Mouse (Mus musculus): Measurements from ENCODE around the gene Map1b. TPM values are rescaled to one million over a fixed set of nuclear protein-coding genes. Genes with fewer than 3 reads are reported as not detected.

Map1b gene
- polyA plus RNA-seq, 1 experiment from 2014 or later, result 1,306 TPM

GRCm38 (mm10) chr13:99411761-99412160, 104.6 kb downstream of the Map1b start:
- H3K9ac ChIP-seq, result no peak overlapping the region
- no peak overlapping the region for H3K4me2 ChIP-seq
- H3K36me3 ChIP-seq (replicated peaks), result peaks cover 47% of the 10 kb centered on the region
- H3K4me1 ChIP-seq, result peaks cover 38% of the 10 kb centered on the region
- no peaks in the 10 kb centered on the region for H3K27me3 ChIP-seq
- ATAC-seq (ENCODE audit: low FRiP score), result no peak
- peak overlapping the region; percentile 66; the same call in 1 of the 2 replicates for H3K27ac ChIP-seq
- no peaks in the 10 kb centered on the region for H3K9me3 ChIP-seq
- 91% methylated on average over 3 of the region's 3 CpGs for WGBS
- no peak overlapping the region for H3K4me3 ChIP-seq (replicated peaks)

GRCm38 (mm10) chr13:99410611-99411515, 105.5 kb downstream of the Map1b start:
- Histone ChIP-seq H3K36me3 (replicated peaks) (peaks cover 51% of the 10 kb centered on the region), H3K27ac (no peak overlapping the region), H3K4me2 (no peak overlapping the region), H3K9ac (no peak overlapping the region), H3K27me3 (no peaks in the 10 kb centered on the region), H3K4me1 (peaks cover 38% of the 10 kb centered on the region), H3K4me3 (replicated peaks) (no peak overlapping the region), H3K9me3 (no peaks in the 10 kb centered on the region)
- WGBS, result 93% methylated on average over 14 of the region's 14 CpGs
- ATAC-seq (ENCODE audit: low FRiP score), result no peak

GRCm38 (mm10) chr13:99409216-99409615, 107.1 kb downstream of the Map1b start:
- Histone ChIP-seq H3K4me3 (replicated peaks) (no peak overlapping the region), H3K36me3 (replicated peaks) (peaks cover 50% of the 10 kb centered on the region), H3K9me3 (no peaks in the 10 kb centered on the region), H3K27ac (0 out of 2 replicates have a peak overlapping the region, but pooled peaks have one; percentile 31), H3K27me3 (no peaks in the 10 kb centered on the region), H3K4me2 (no peak overlapping the region), H3K9ac (no peak overlapping the region; the same call in 1 of the 2 replicates), H3K4me1 (peaks cover 30% of the 10 kb centered on the region)
- 44% methylated on average over 2 of the region's 2 CpGs for WGBS
- no peak for ATAC-seq (ENCODE audit: low FRiP score)

- no peak overlapping the region for H3K4me3 ChIP-seq (replicated peaks)
- 0 out of 2 replicates have a peak, but pooled peaks cover 3% of the 10 kb centered on the region for H3K36me3 ChIP-seq (replicated peaks)
- no peak overlapping the region for H3K27ac ChIP-seq
- H3K9ac ChIP-seq, result no peak overlapping the region
- ATAC-seq (ENCODE audit: low FRiP score), result no peak
- no peaks in the 10 kb centered on the region for H3K27me3 ChIP-seq
- 82% methylated on average over 4 of the region's 4 CpGs for WGBS
- peaks cover 38% of the 10 kb centered on the region for H3K4me1 ChIP-seq
- no peaks in the 10 kb centered on the region for H3K9me3 ChIP-seq
- H3K4me2 ChIP-seq, result no peak overlapping the region
Measured at GRCm38 (mm10) chr13:99399373-99399772, 117.0 kb downstream of the Map1b start.

- no peaks in the 10 kb centered on the region for H3K9me3 ChIP-seq
- peak overlapping the region; percentile 37; the same call in 1 of the 2 replicates for H3K27ac ChIP-seq
- ATAC-seq (ENCODE audit: low FRiP score), result no peak
- 84% methylated on average over 12 of the region's 12 CpGs for WGBS
- H3K36me3 ChIP-seq (replicated peaks), result 0 out of 2 replicates have a peak, but pooled peaks cover 3% of the 10 kb centered on the region
- H3K9ac ChIP-seq, result no peak overlapping the region; the same call in 1 of the 2 replicates
- H3K4me3 ChIP-seq (replicated peaks), result no peak overlapping the region
- H3K27me3 ChIP-seq, result no peaks in the 10 kb centered on the region
- peaks cover 38% of the 10 kb centered on the region for H3K4me1 ChIP-seq
- H3K4me2 ChIP-seq, result no peak overlapping the region
Measured at GRCm38 (mm10) chr13:99398149-99398701, 118.1 kb downstream of the Map1b start.

GRCm38 (mm10) chr13:99397228-99397627, 119.1 kb downstream of the Map1b start:
- peak overlapping the region; percentile 37 for H3K27ac ChIP-seq
- no peaks in the 10 kb centered on the region for H3K9me3 ChIP-seq
- 0 out of 2 replicates have a peak, but pooled peaks cover 3% of the 10 kb centered on the region for H3K36me3 ChIP-seq (replicated peaks)
- 38% methylated on average over 7 of the region's 7 CpGs for WGBS
- H3K9ac ChIP-seq, result no peak overlapping the region
- H3K27me3 ChIP-seq, result no peaks in the 10 kb centered on the region
- peaks cover 38% of the 10 kb centered on the region for H3K4me1 ChIP-seq
- no peak overlapping the region for H3K4me3 ChIP-seq (replicated peaks)
- peak; percentile 91 for ATAC-seq (ENCODE audit: low FRiP score)
- H3K4me2 ChIP-seq, result 0 out of 2 replicates have a peak overlapping the region, but pooled peaks have one; percentile 0

GRCm38 (mm10) chr13:99395531-99395930, 120.8 kb downstream of the Map1b start:
- Histone ChIP-seq H3K9ac (no peak overlapping the region), H3K4me1 (peaks cover 39% of the 10 kb centered on the region), H3K36me3 (replicated peaks) (0 out of 2 replicates have a peak, but pooled peaks cover 3% of the 10 kb centered on the region), H3K4me3 (replicated peaks) (no peak overlapping the region), H3K27ac (peak overlapping the region; percentile 53), H3K4me2 (peak overlapping the region; percentile 8; the same call in 1 of the 2 replicates), H3K27me3 (no peaks in the 10 kb centered on the region), H3K9me3 (no peaks in the 10 kb centered on the region)
- 39% methylated on average over 12 of the region's 12 CpGs for WGBS
- no peak for ATAC-seq (ENCODE audit: low FRiP score)

- no peak overlapping the region for H3K4me2 ChIP-seq
- ATAC-seq (ENCODE audit: low FRiP score), result no peak
- peaks cover 39% of the 10 kb centered on the region for H3K4me1 ChIP-seq
- no peaks in the 10 kb centered on the region for H3K9me3 ChIP-seq
- 52% methylated on average over 3 of the region's 3 CpGs for WGBS
- H3K27me3 ChIP-seq, result no peaks in the 10 kb centered on the region
- no peak overlapping the region for H3K9ac ChIP-seq
- no peak overlapping the region for H3K27ac ChIP-seq
- H3K36me3 ChIP-seq (replicated peaks), result no peaks in the 10 kb centered on the region
- H3K4me3 ChIP-seq (replicated peaks), result no peak overlapping the region
Measured at GRCm38 (mm10) chr13:99394694-99395093, 121.6 kb downstream of the Map1b start.

- 87% methylated on average over 3 of the region's 3 CpGs for WGBS
- Histone ChIP-seq H3K4me1 (peaks cover 36% of the 10 kb centered on the region), H3K27ac (no peak overlapping the region), H3K4me2 (no peak overlapping the region), H3K27me3 (no peaks in the 10 kb centered on the region), H3K9ac (no peak overlapping the region), H3K36me3 (replicated peaks) (no peaks in the 10 kb centered on the region), H3K9me3 (no peaks in the 10 kb centered on the region), H3K4me3 (replicated peaks) (no peak overlapping the region)
- ATAC-seq (ENCODE audit: low FRiP score), result no peak
Measured at GRCm38 (mm10) chr13:99393128-99393527, 123.2 kb downstream of the Map1b start.

- Histone ChIP-seq H3K9ac (no peak overlapping the region), H3K4me3 (replicated peaks) (no peak overlapping the region), H3K36me3 (replicated peaks) (no peaks in the 10 kb centered on the region), H3K9me3 (no peaks in the 10 kb centered on the region), H3K27ac (0 out of 2 replicates have a peak overlapping the region, but pooled peaks have one; percentile 4), H3K4me1 (peaks cover 24% of the 10 kb centered on the region), H3K27me3 (no peaks in the 10 kb centered on the region), H3K4me2 (no peak overlapping the region)
- ATAC-seq (ENCODE audit: low FRiP score), result no peak
- 68% methylated on average over 3 of the region's 3 CpGs for WGBS
Measured at GRCm38 (mm10) chr13:99391417-99391816, 124.9 kb downstream of the Map1b start.

GRCm38 (mm10) chr13:99387901-99388811, 128.2 kb downstream of the Map1b start:
- Histone ChIP-seq H3K27me3 (no peaks in the 10 kb centered on the region), H3K4me1 (peaks cover 8% of the 10 kb centered on the region; the same call in 1 of the 2 replicates), H3K9ac (no peak overlapping the region), H3K4me2 (no peak overlapping the region), H3K9me3 (no peaks in the 10 kb centered on the region), H3K4me3 (replicated peaks) (no peak overlapping the region), H3K36me3 (replicated peaks) (no peaks in the 10 kb centered on the region), H3K27ac (no peak overlapping the region)
- no peak for ATAC-seq (ENCODE audit: low FRiP score)
- WGBS, result 80% methylated on average over 7 of the region's 7 CpGs

Data from forebrain, embryonic 12.5 days (tissue).